Mouse (Mus musculus) hindbrain, embryonic 12.5 days (tissue): Measurements from ENCODE around the gene Bcan. TPM values are rescaled to one million over a fixed set of nuclear protein-coding genes. Genes with fewer than 3 reads are reported as not detected.

Experiments used
- ATAC-seq: fragments of 200-750 bp; cut with Nextera tagmentation; 2 replicates; pipeline ENCODE4 v1.8.0; 2017; ENCODE audit warnings: moderate TSS enrichment; ENCODE audit not compliant: low FRiP score
- H3K27ac ChIP-seq: fragments of 300-500 bp; sonication (generic); 2 replicates; pipeline ENCODE4 v1.5.1; 2016; ENCODE audit warnings: mild to moderate bottlenecking
- H3K27me3 ChIP-seq: fragments of 300-500 bp; sonication (generic); 2 replicates; pipeline ENCODE4 v1.6.1; 2016; ENCODE audit warnings: mild to moderate bottlenecking
- H3K36me3 ChIP-seq: fragments of 300-500 bp; sonication (generic); 2 replicates; pipeline ENCODE4 v1.6.1; 2016; ENCODE audit warnings: mild to moderate bottlenecking
- H3K4me1 ChIP-seq: fragments of 300-500 bp; sonication (generic); 2 replicates; pipeline ENCODE4 v1.6.1; 2016
- H3K4me2 ChIP-seq: fragments of 300-500 bp; sonication (generic); replicated peaks from 2 replicates; pipeline ENCODE4 v1.6.1; 2016; ENCODE audit warnings: mild to moderate bottlenecking
- H3K4me3 ChIP-seq: fragments of 300-500 bp; sonication (generic); 2 replicates; pipeline ENCODE4 v1.5.1; 2016; ENCODE audit warnings: mild to moderate bottlenecking
- H3K9ac ChIP-seq: fragments of 300-500 bp; sonication (generic); 2 replicates; pipeline ENCODE4 v1.6.1; 2016; ENCODE audit warnings: mild to moderate bottlenecking, moderate library complexity
- H3K9me3 ChIP-seq: fragments of 300-500 bp; sonication (generic); replicated peaks from 2 replicates; pipeline ENCODE4 v1.6.1; 2016; ENCODE audit warnings: mild to moderate bottlenecking
- WGBS: fragments of 180-500 bp; shearing (Covaris S2); methylation state at CpG from one replicate; pipeline ENCODE4 v1.1.7; 2016; 5-methylcytosine and 5-hydroxymethylcytosine counted together
- polyA plus RNA-seq: library from polyadenylated mRNA; unstranded; fragments of >200 nt; fragmentation: Nextera tagmentation; extraction: Ambion mirVana; gene quantifications from 2 replicates; pipeline ENCODE4 v1.2.1, GENCODE M21; 2016

Bcan gene
- polyA plus RNA-seq, 1 experiment from 2014 or later = 1.9 TPM

- WGBS = 1% methylated on average over 26 of the region's 26 CpGs
- Histone ChIP-seq H3K4me2 (peak overlapping the region; percentile 62), H3K9me3 (no peaks in the 10 kb centered on the region), H3K27me3 (0 out of 2 replicates have a peak, but pooled peaks cover 2% of the 10 kb centered on the region), H3K4me1 (peaks cover 77% of the 10 kb centered on the region), H3K4me3 (peak overlapping the region; percentile 44), H3K36me3 (peaks cover 8% of the 10 kb centered on the region; the same call in 1 of the 2 replicates), H3K9ac (peak overlapping the region; percentile 62), H3K27ac (peak overlapping the region; percentile 82)
- no peak for ATAC-seq
These were observed 52.8 kb downstream of the Bcan start for GRCm38 (mm10) chr3:87947056-87947810.

GRCm38 (mm10) chr3:87946541-87946860 lies 53.5 kb downstream of the Bcan start:
- WGBS = 10% methylated on average over 1 of the region's 1 CpGs
- H3K36me3 ChIP-seq = peaks cover 15% of the 10 kb centered on the region
- peak overlapping the region; percentile 10; the same call in 1 of the 2 replicates for H3K9ac ChIP-seq
- H3K9me3 ChIP-seq = no peaks in the 10 kb centered on the region
- H3K4me2 ChIP-seq = peak overlapping the region; percentile 62; the same call in 1 of the 2 replicates
- peaks cover 70% of the 10 kb centered on the region for H3K4me1 ChIP-seq
- peak overlapping the region; percentile 82 for H3K27ac ChIP-seq
- H3K4me3 ChIP-seq = no peak overlapping the region
- H3K27me3 ChIP-seq = 0 out of 2 replicates have a peak, but pooled peaks cover 2% of the 10 kb centered on the region
- no peak for ATAC-seq

- Histone ChIP-seq H3K4me1 (peaks cover 65% of the 10 kb centered on the region), H3K9ac (peak overlapping the region; percentile 35; the same call in 1 of the 2 replicates), H3K4me2 (peak overlapping the region; percentile 1; the same call in 1 of the 2 replicates), H3K27ac (peak overlapping the region; percentile 82), H3K9me3 (no peaks in the 10 kb centered on the region), H3K4me3 (no peak overlapping the region), H3K36me3 (peaks cover 21% of the 10 kb centered on the region), H3K27me3 (0 out of 2 replicates have a peak, but pooled peaks cover 2% of the 10 kb centered on the region)
- 7% methylated on average over 12 of the region's 12 CpGs for WGBS
- 0 out of 2 replicates have a peak, but pooled peaks have one; percentile 23 for ATAC-seq
These were observed 54.1 kb downstream of the Bcan start for GRCm38 (mm10) chr3:87945781-87946540.

GRCm38 (mm10) chr3:87944838-87945600 lies 55.0 kb downstream of the Bcan start:
- Histone ChIP-seq H3K36me3 (peaks cover 30% of the 10 kb centered on the region), H3K4me1 (peaks cover 56% of the 10 kb centered on the region), H3K4me3 (no peak overlapping the region), H3K27ac (peak overlapping the region; percentile 82), H3K9ac (peak overlapping the region; percentile 35; the same call in 1 of the 2 replicates), H3K4me2 (no peak overlapping the region), H3K9me3 (no peaks in the 10 kb centered on the region), H3K27me3 (0 out of 2 replicates have a peak, but pooled peaks cover 2% of the 10 kb centered on the region)
- 13% methylated on average over 4 of the region's 4 CpGs for WGBS
- peak; percentile 65 for ATAC-seq

GRCm38 (mm10) chr3:87943586-87943985 lies 56.4 kb downstream of the Bcan start:
- H3K27me3 ChIP-seq = 0 out of 2 replicates have a peak, but pooled peaks cover 2% of the 10 kb centered on the region
- ATAC-seq = no peak
- peaks cover 44% of the 10 kb centered on the region for H3K36me3 ChIP-seq
- no peak overlapping the region for H3K4me3 ChIP-seq
- H3K4me1 ChIP-seq = peaks cover 43% of the 10 kb centered on the region
- WGBS = 85% methylated on average over 7 of the region's 7 CpGs
- H3K9ac ChIP-seq = no peak overlapping the region
- no peak overlapping the region for H3K27ac ChIP-seq
- no peak overlapping the region for H3K4me2 ChIP-seq
- H3K9me3 ChIP-seq = no peaks in the 10 kb centered on the region

- peaks cover 52% of the 10 kb centered on the region for H3K36me3 ChIP-seq
- WGBS = 91% methylated on average over 2 of the region's 2 CpGs
- no peak for ATAC-seq
- no peak overlapping the region for H3K4me3 ChIP-seq
- no peak overlapping the region for H3K9ac ChIP-seq
- no peaks in the 10 kb centered on the region for H3K9me3 ChIP-seq
- H3K4me2 ChIP-seq = no peak overlapping the region
- peaks cover 32% of the 10 kb centered on the region for H3K4me1 ChIP-seq
- no peaks in the 10 kb centered on the region for H3K27me3 ChIP-seq
- no peak overlapping the region for H3K27ac ChIP-seq
These were observed 57.6 kb downstream of the Bcan start for GRCm38 (mm10) chr3:87942471-87942870.

GRCm38 (mm10) chr3:87940611-87941010 lies 59.4 kb downstream of the Bcan start:
- 62% methylated on average over 5 of the region's 5 CpGs for WGBS
- Histone ChIP-seq H3K27ac (no peak overlapping the region), H3K9me3 (no peaks in the 10 kb centered on the region), H3K27me3 (no peaks in the 10 kb centered on the region), H3K9ac (no peak overlapping the region), H3K4me1 (peaks cover 19% of the 10 kb centered on the region), H3K36me3 (peaks cover 57% of the 10 kb centered on the region), H3K4me2 (no peak overlapping the region), H3K4me3 (no peak overlapping the region)
- ATAC-seq = no peak

Other genes with a start within 250 kb of the Bcan start
- 19.3 and 24.0 TPM in 2 replicates for gene Ntrk1, start 205.1 kb downstream of the Bcan start, polyA plus RNA-seq
- 1.2 and 1.7 TPM in 2 replicates for gene Insrr, start 203.3 kb downstream of the Bcan start, polyA plus RNA-seq
- 13.1 and 13.2 TPM in 2 replicates for gene Pear1, start 175.9 kb downstream of the Bcan start, polyA plus RNA-seq
- not detected in 2 replicates for gene Sh2d2a, start 153.5 kb downstream of the Bcan start, polyA plus RNA-seq
- gene Prcc, start 114.6 kb downstream of the Bcan start, polyA plus RNA-seq = 14.7 and 16.4 TPM in 2 replicates
- gene Hdgf, start 93.9 kb downstream of the Bcan start, polyA plus RNA-seq = 219 and 230 TPM in 2 replicates
- gene Mrpl24, start 80.7 kb downstream of the Bcan start, polyA plus RNA-seq = 72.9 and 79.0 TPM in 2 replicates
- gene Isg20l2, start 69.9 kb downstream of the Bcan start, polyA plus RNA-seq = 67.7 and 68.7 TPM in 2 replicates
- gene Rrnad1, start 69.5 kb downstream of the Bcan start, polyA plus RNA-seq = 22.1 and 22.5 TPM in 2 replicates
- 384 and 396 TPM in 2 replicates for gene Crabp2, start 51.6 kb downstream of the Bcan start, polyA plus RNA-seq
- 136 and 153 TPM in 2 replicates for gene Nes, start 29.2 kb downstream of the Bcan start, polyA plus RNA-seq
- 0.30 and 0.33 TPM in 2 replicates for gene Hapln2, start 27.4 kb upstream of the Bcan start, polyA plus RNA-seq
- 28.0 and 28.3 TPM in 2 replicates for gene Gpatch4, start 42.9 kb upstream of the Bcan start, polyA plus RNA-seq
- gene Naxe, start 58.3 kb upstream of the Bcan start, polyA plus RNA-seq = 135 and 137 TPM in 2 replicates
- gene Ttc24, start 78.1 kb upstream of the Bcan start, polyA plus RNA-seq = 0.36 TPM in 1 of 2 replicates, not detected in the other
- gene Iqgap3, start 81.7 kb upstream of the Bcan start, polyA plus RNA-seq = 14.7 and 14.9 TPM in 2 replicates
- 17.7 and 20.7 TPM in 2 replicates for gene Mef2d, start 142.1 kb upstream of the Bcan start, polyA plus RNA-seq